Mouse (Mus musculus): ENCODE results near the gene Tas2r124. TPM values are rescaled to one million over a fixed set of nuclear protein-coding genes. Genes with fewer than 3 reads are reported as not detected.

The Tas2r124 gene
- total and polyA plus RNA-seq, 2 experiments from 2014 or later: not detected

DNA sequence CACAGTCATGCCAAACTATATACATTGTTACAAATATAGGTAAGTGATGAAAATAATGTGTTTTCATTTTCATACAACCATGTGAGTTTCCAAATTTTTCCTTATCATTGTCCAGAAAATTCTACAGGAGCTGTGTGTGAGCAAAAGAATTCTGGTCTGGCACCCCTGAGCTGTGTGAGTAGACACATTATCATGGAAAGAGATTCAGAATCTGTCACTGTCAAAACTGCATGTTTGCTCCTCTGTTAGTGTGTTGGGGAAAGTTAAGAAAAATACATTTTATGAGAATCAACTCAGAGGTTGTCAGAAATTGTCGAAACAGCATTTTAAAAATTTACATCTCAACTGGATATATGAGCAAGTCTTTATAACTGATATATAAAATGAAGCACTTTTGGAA is 48.0 kb downstream of the Tas2r124 start, which contains the start of gene Tas2r117:
TSS of gene Tas2r117 (plus strand) at position 301 of the 400 bp plus-strand sequence.
- Histone ChIP-seq H3K9me3 (ENCODE audit: low read length) (no peaks in the 10 kb centered on the region), H3K27me3 (ENCODE audit: insufficient read depth, low read length) (no peaks in the 10 kb centered on the region), H3K4me2 (ENCODE audit: low read depth) (no peak within 1 kb of the TSS), H3K4me1 (ENCODE audit: insufficient read depth) (no peaks in the 10 kb centered on the region), H3K9ac (no peak within 1 kb of the TSS), H3K27ac (ENCODE audit: low read depth, low read length) (no peak within 1 kb of the TSS), H3K36me3 (ENCODE audit: insufficient read depth) (no peaks in the 10 kb centered on the region), H3K4me3 (ENCODE audit: low read depth, low read length) (no peak within 1 kb of the TSS)
- WGBS: 88% methylated on average over 1 of the region's 1 CpGs
- DNase-seq: no peak
- no peak for ATAC-seq
- TF ChIP-seq CTCF (IDR thresholded peaks at IDR 0.05; ENCODE audit: low read depth): no peak

Other genes starting within 250 kb of the Tas2r124 start
- not detected in 2 replicates for gene Prh1, start 184.9 kb upstream of the Tas2r124 start, total RNA-seq (2014; rRNA removed)
- gene Prh1, start 184.9 kb upstream of the Tas2r124 start, polyA plus RNA-seq (2015; fragmentation: Nextera tagmentation; extraction: Ambion mirVana): not detected in 2 replicates
- gene Prp2, start 158.8 kb upstream of the Tas2r124 start, total RNA-seq (2014; rRNA removed): not detected in 2 replicates
- not detected in 2 replicates for gene Prp2, start 158.8 kb upstream of the Tas2r124 start, polyA plus RNA-seq (2015; fragmentation: Nextera tagmentation; extraction: Ambion mirVana)
- gene A630073D07Rik, start 103.2 kb upstream of the Tas2r124 start, total RNA-seq (2014; rRNA removed): not detected in 2 replicates
- gene A630073D07Rik, start 103.2 kb upstream of the Tas2r124 start, polyA plus RNA-seq (2015; fragmentation: Nextera tagmentation; extraction: Ambion mirVana): not detected in 2 replicates
- not detected in 2 replicates for gene Tas2r120, start 97.8 kb upstream of the Tas2r124 start, total RNA-seq (2014; rRNA removed)
- gene Tas2r120, start 97.8 kb upstream of the Tas2r124 start, polyA plus RNA-seq (2015; fragmentation: Nextera tagmentation; extraction: Ambion mirVana): not detected in 2 replicates
- not detected in 2 replicates for gene Tas2r121, start 53.7 kb upstream of the Tas2r124 start, total RNA-seq (2014; rRNA removed)
- not detected in 2 replicates for gene Tas2r121, start 53.7 kb upstream of the Tas2r124 start, polyA plus RNA-seq (2015; fragmentation: Nextera tagmentation; extraction: Ambion mirVana)
- gene Tas2r122, start 42.8 kb upstream of the Tas2r124 start, total RNA-seq (2014; rRNA removed): not detected in 2 replicates
- not detected in 2 replicates for gene Tas2r122, start 42.8 kb upstream of the Tas2r124 start, polyA plus RNA-seq (2015; fragmentation: Nextera tagmentation; extraction: Ambion mirVana)
- not detected in 2 replicates for gene Tas2r115, start 16.7 kb upstream of the Tas2r124 start, total RNA-seq (2014; rRNA removed)
- not detected in 2 replicates for gene Tas2r115, start 16.7 kb upstream of the Tas2r124 start, polyA plus RNA-seq (2015; fragmentation: Nextera tagmentation; extraction: Ambion mirVana)
- gene Tas2r102, start 7.4 kb downstream of the Tas2r124 start, total RNA-seq (2014; rRNA removed): not detected in 2 replicates
- gene Tas2r102, start 7.4 kb downstream of the Tas2r124 start, polyA plus RNA-seq (2015; fragmentation: Nextera tagmentation; extraction: Ambion mirVana): not detected in 2 replicates
- gene Tas2r136, start 23.4 kb downstream of the Tas2r124 start, total RNA-seq (2014; rRNA removed): not detected in 2 replicates
- not detected in 2 replicates for gene Tas2r136, start 23.4 kb downstream of the Tas2r124 start, polyA plus RNA-seq (2015; fragmentation: Nextera tagmentation; extraction: Ambion mirVana)
- not detected in 2 replicates for gene Tas2r117, start 48.1 kb downstream of the Tas2r124 start, total RNA-seq (2014; rRNA removed)
- gene Tas2r117, start 48.1 kb downstream of the Tas2r124 start, polyA plus RNA-seq (2015; fragmentation: Nextera tagmentation; extraction: Ambion mirVana): not detected in 2 replicates
- not detected in 2 replicates for gene Tas2r123, start 92.4 kb downstream of the Tas2r124 start, total RNA-seq (2014; rRNA removed)
- gene Tas2r123, start 92.4 kb downstream of the Tas2r124 start, polyA plus RNA-seq (2015; fragmentation: Nextera tagmentation; extraction: Ambion mirVana): not detected in 2 replicates
- gene Tas2r116, start 100.7 kb downstream of the Tas2r124 start, total RNA-seq (2014; rRNA removed): not detected in 2 replicates
- not detected in 2 replicates for gene Tas2r116, start 100.7 kb downstream of the Tas2r124 start, polyA plus RNA-seq (2015; fragmentation: Nextera tagmentation; extraction: Ambion mirVana)
- not detected in 2 replicates for gene Tas2r110, start 113.3 kb downstream of the Tas2r124 start, total RNA-seq (2014; rRNA removed)
- not detected in 2 replicates for gene Tas2r110, start 113.3 kb downstream of the Tas2r124 start, polyA plus RNA-seq (2015; fragmentation: Nextera tagmentation; extraction: Ambion mirVana)
- not detected in 2 replicates for gene Tas2r113, start 138.3 kb downstream of the Tas2r124 start, total RNA-seq (2014; rRNA removed)
- not detected in 2 replicates for gene Tas2r113, start 138.3 kb downstream of the Tas2r124 start, polyA plus RNA-seq (2015; fragmentation: Nextera tagmentation; extraction: Ambion mirVana)
- gene Tas2r125, start 154.9 kb downstream of the Tas2r124 start, total RNA-seq (2014; rRNA removed): not detected in 2 replicates
- gene Tas2r125, start 154.9 kb downstream of the Tas2r124 start, polyA plus RNA-seq (2015; fragmentation: Nextera tagmentation; extraction: Ambion mirVana): not detected in 2 replicates
- not detected in 2 replicates for gene Tas2r129, start 196.4 kb downstream of the Tas2r124 start, total RNA-seq (2014; rRNA removed)
- not detected in 2 replicates for gene Tas2r129, start 196.4 kb downstream of the Tas2r124 start, polyA plus RNA-seq (2015; fragmentation: Nextera tagmentation; extraction: Ambion mirVana)
- not detected in 2 replicates for gene Tas2r131, start 203.2 kb downstream of the Tas2r124 start, total RNA-seq (2014; rRNA removed)
- not detected in 2 replicates for gene Tas2r131, start 203.2 kb downstream of the Tas2r124 start, polyA plus RNA-seq (2015; fragmentation: Nextera tagmentation; extraction: Ambion mirVana)
- not detected in 2 replicates for gene Tas2r109, start 226.2 kb downstream of the Tas2r124 start, total RNA-seq (2014; rRNA removed)
- gene Tas2r109, start 226.2 kb downstream of the Tas2r124 start, polyA plus RNA-seq (2015; fragmentation: Nextera tagmentation; extraction: Ambion mirVana): not detected in 2 replicates